Mouse (Mus musculus) induced T-regulatory cell, adult 2 months (primary cell): ENCODE measurements around the gene Il17ra.

ENCODE experiments used
- DNase-seq: peaks from one replicate; pipeline ENCODE4 v3.0.0-alpha.2; 2012; ENCODE audit warnings: low read depth

Il17ra gene

DNA sequence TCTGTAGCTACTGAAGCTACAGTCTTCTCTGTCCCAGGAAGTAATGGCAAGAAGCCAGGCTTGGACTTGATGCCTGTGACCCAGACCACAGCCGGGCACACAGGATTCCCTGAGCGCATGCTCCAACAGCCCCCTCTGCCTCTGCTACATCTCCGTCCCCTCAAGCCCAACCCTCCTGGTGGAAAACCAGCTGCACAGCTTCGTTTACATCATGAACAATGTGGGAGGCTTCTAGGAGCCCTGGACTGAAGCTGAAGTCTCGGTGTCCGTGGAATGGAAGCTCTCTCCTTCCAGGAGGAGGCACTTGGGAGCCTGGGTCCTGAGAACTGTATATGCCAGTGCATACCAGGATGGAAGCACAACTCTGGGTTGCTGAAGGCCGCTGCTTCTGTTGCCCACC is 46.9 kb downstream of the Il17ra start:
- DNase-seq = no peak

DNA sequence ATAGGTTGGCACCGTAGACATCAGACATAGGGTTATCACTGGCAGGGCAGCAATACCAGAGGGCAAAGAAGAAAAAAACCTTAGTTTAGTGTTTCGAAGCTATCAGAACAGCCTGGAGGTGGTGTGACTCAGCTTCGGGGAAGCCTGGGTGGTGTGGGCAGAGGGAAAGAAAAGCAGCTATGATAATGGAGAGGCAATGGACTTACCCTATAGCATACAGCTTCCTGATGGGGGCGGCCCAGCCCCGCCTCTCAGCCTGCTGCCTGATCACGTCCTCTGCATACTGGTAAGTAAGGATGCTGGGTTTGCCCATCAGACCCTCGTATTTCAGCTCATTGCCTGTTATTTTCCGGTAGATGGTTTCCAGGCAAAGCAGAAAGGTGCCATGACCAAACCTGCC is 47.4 kb downstream of the Il17ra start:
- DNase-seq = no peak

DNA sequence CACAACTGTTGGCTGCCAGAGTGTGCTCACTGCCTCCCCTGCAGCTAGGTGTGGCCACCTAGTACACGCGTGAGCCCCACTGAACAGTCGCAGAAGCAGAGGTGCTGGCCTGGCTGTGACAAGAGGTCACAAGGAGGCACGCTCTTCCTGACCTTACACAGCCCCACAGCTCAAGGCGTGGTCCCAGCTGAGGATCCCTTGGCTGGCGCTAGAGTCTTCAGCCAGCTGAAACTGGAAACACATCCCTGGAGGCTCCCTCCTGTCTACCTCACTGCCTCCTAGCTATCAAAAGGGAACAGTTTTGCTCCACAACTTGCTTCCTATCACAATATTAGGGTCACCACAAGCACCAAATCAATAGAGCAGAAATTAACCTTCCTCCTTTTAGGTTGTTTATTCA is 48.2 kb downstream of the Il17ra start:
- DNase-seq = no peak

DNA sequence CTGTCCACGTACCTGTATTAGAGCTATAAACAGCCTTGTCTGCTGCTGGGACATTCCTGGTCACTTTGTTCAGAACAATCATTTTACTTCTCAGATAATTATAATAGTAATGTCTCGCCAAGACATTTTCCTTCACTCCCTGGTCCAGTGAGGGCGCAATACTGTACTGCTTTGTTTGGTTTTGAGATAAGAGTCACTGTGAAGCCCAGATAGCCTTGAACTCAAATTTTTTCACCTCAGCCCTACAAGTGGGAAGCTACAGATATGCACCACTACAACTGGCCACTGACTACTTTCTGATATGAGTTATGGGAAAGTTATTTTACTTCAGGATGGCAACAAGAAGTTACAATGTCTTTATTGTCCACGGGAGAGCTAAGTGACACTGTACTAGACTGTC is 53.4 kb downstream of the Il17ra start:
- no peak for DNase-seq

DNA sequence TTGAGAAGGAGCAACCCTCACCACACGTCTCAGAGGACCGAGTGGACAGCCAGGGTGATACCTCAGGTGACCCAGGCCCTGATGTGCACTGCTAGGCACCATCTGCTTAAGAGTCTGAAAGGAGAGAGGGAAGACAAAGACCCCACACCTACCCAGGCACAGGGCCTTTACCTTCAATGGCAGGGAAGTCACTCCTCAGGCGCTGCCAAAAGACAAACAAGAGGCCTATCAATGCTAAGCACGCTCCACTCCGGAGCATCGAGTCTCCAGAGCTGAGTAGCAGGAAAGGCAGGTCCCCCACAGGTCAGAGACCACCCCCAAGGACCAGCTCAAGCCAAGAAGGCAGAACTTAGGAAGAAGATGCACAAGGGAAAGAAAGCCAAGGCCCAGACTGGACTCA is 53.8 kb downstream of the Il17ra start:
- no peak for DNase-seq

DNA sequence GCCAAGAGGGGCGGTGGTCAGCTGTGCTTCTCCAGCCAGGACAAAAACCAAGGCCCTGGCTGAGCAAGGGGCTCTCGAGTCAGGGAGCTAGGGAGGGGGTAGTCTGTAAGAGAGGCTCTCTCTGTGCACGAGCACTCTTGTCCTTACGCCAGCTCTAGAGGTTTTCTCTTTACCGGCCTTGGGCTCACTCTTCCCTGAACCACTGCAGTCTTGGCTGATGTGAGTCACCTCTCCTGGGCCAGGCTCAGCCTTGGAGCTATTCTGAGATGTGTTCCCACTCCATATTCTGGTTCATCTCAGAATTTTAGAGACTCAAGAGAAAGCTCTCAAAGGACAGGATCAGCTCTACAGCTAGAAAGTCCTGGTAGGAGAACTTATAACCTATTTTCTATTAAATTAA is 54.3 kb downstream of the Il17ra start:
- DNase-seq = no peak

DNA sequence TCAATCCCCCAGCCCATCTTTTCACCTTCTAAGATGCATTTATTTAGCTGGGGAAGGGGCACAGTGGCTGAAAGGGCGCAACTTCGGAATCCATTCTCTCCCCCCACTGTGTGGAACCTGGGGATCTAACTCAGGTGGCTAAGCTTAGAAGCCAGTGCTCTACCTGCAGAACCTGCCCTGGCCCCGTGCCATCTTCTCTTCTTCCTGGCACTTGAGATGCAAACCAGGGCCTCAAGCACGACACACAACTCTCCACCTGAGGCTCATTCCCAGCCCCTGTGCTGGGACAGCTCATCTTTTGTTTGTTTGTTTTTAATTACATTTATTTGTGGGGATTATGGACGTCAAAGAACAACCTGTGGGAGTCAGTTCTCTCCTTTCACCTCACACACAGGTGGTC is 56.6 kb downstream of the Il17ra start:
- no peak for DNase-seq

DNA sequence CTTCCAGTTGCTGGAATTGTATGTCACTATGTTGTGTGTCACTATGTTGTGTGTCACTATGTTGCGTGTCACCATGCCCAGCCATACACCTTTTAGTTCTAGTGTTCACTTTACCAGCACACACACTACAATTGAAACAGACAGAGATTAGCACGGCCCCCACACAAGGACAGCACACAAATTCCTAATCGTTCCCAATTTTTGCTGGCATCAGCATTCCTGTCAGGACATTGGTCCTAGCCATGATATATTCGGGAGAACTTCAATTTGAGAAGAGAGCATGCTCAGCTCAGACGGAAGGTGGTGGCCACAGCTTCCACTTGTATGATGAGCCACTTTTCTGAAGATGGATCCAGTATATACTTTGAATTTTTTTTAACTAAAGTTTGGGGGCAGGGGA is 61.7 kb downstream of the Il17ra start:
- no peak for DNase-seq

DNA sequence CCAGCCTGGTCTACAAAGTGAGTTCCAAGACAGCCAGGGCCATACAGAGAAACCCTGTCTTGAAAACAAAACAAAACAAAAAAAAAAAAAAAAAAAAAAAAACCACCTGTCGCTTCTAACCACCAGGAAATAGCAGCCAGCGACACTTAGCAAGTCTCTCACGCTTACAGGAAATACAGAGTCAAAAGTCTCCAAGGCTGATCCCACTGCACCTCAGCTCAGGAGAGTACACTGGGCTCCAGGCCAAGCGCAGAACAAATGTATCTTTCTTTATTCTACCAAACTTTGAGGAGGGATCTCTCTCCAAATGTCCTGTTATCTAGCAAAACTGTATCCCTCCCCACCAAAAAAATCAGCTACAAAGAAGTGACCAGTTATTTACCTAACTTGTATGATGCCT is 66.1 kb downstream of the Il17ra start:
- DNase-seq = peak; percentile 78

DNA sequence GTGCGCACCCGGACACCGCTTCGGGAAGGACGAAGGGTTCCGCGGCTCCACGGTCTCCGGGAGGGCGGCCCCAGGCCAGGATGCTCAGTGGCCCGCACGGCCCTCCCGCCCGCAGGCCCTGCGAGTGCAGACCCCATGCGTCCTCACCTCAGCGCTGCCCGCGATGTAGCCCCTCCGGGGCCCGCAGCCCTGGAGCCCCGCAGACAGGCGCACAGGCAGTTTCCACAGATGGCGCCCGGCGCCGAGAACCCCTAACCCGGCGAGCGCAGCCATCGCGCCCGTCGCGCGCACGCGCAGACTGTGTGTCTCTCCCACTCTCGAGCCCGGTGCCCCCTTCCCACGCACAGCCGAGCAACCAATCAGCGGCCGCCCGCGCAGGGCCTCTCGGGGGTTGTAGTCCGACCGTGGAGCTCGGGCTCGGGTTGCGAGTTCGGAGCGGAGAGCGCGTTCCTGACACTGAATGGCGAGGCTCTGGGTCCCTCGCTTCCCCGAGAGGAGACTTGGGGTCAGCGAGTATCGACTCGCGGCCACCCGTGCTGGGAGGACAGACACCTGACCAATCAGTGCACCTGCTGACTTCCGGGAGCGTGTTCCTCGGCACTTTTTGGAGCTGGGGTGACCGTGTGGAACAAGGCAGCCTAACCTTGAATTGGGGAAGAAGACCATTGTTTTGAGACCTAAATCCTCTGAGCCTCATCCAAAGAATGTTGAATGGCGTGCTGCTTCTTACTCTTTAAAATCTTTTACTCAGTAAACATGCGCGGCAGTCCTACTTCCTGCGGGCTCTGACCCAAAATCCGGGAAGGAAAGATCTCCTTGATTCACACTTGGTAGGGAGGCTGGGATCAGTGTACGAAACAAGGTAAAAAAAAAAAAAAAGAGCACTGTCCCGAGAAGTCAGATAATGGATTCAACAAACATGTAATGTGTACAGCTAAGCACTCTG is 68.2 kb downstream of the Il17ra start, which contains the start of gene Hdhd5:
Gene Hdhd5, minus strand, starts transcription at position 300 of the 946 bp plus-strand sequence.
- DNase-seq = peak; percentile 97

DNA sequence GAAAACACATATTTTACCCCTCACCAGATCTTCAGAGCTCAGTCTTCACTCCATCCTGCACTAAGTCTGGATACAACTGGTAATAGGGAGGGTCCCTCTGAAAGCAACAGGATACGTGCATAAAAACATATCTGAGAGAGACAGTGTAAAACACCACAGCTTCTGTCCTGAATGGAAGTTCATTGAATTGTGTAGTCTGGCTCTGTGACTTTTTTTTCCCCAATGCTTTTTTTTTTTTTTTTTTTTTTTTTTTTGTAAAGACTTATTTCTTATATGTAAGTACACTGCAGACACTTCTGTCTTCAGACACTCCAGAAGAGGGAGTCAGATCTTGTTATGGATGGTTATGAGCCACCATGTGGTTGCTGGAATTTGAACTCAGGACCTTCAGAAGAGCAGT is 69.5 kb downstream of the Il17ra start:
- DNase-seq = no peak

DNA sequence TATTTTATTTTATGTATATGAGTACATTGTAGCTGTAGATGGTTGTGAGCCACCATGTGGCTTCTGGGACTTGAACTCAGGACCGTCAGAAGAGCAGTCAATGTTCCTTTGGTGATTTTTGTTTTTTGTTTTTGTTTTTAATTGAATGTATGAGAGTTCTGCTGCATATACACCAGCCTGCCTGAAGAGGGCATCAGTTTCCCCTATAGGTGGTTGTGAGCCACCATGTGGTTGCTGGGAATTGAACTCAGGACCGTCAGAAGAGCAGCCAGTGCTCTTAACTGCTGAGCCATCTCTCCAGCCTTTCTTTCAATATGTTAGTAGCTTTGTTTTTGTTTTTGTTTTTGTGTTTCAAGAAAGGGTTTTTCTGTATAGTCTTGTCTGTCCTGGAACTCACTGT is 73.3 kb downstream of the Il17ra start:
- peak; percentile 52 for DNase-seq
